Mouse (Mus musculus) bone marrow, adult 2 months (tissue): ENCODE data around the gene 4933428G20Rik.

Experiments used
- CTCF ChIP-seq: fragments of 200-500 bp; IDR thresholded peaks from 2 replicates; pipeline ENCODE4 v1.5.1; 2011; ENCODE audit warnings: low read length, control low read depth; ENCODE audit not compliant: control insufficient read depth, insufficient read depth
- POLR2A ChIP-seq: fragments of 200-500 bp; IDR thresholded peaks from 2 replicates; pipeline ENCODE4 v1.6.1; 2011; ENCODE audit warnings: low read depth, mild to moderate bottlenecking, control low read depth, low read length, borderline replicate concordance; ENCODE audit not compliant: control insufficient read depth

DNA sequence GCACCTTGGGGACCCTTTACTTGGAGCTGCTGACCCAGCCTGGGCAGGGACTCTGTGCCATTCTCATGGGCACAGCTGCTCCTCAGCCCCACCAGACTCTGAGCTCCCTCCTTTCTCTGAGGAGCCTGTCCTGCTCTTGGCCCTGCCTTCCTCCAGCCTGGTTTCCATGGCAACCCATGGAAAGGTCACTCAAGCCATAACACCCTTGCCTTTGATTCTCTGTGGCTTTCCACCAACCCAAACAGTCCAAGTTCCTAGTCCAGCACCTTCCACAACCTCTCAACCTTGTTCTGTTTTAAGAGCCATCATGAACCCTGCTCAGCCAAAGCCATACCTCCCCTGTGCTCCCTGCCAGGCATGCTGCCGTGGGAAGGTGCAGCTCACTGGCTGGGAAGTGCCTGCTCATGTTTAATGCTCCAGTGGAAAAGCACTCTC, 23.7 kb upstream of the 4933428G20Rik start:
- TF ChIP-seq POLR2A (no peak), CTCF (no peak)
